In genomic region chr6:85339273-85339901, GRCm38 (mm10) we compare ENCODE assay signal across 8 mouse cellular contexts. TPM values are rescaled to one million over a fixed set of nuclear protein-coding genes. Genes with fewer than 3 reads are reported as not detected.
DNase-seq lines count a peak whose midpoint lies in the region; ATAC-seq and TF ChIP-seq lines count a peak whose summit lies in the region.

No protein-coding gene starts in this region.

- 0 out of 2 replicates have a peak, but pooled peaks have one; percentile 28 for TF ChIP-seq CTCF in thymus, adult 2 months (IDR thresholded peaks at IDR 0.05; ENCODE audit: borderline replicate concordance, control insufficient read depth, extremely low read depth, insufficient read depth, low read length, poor library complexity)

- ATAC-seq in forebrain, embryonic 14.5 days = no peak
- ATAC-seq in forebrain, embryonic 12.5 days (ENCODE audit: low FRiP score) = no peak
- ATAC-seq in embryonic facial prominence, embryonic 11.5 days (replicated peaks; ENCODE audit: insufficient number of reproducible peaks, low FRiP score, low TSS enrichment, low read depth) = no peak
- ATAC-seq in liver, embryonic 11.5 days (replicated peaks; ENCODE audit: low FRiP score) = peak; percentile 37; the same call in 1 of the 2 replicates

- no peak overlapping the region for H3K4me3 ChIP-seq in forebrain, embryonic 14.5 days (ENCODE audit: low read depth, low read length)
- H3K4me3 ChIP-seq in forebrain, embryonic 12.5 days (replicated peaks) = no peak overlapping the region
- no peak overlapping the region for H3K4me3 ChIP-seq in thymus, adult 2 months (ENCODE audit: control insufficient read depth, insufficient read depth, low read length)
- H3K4me3 ChIP-seq in embryonic facial prominence, embryonic 11.5 days (ENCODE audit: low read depth, low read length) = no peak overlapping the region
- H3K4me3 ChIP-seq in liver, embryonic 11.5 days (ENCODE audit: low read depth, low read length) = no peak overlapping the region

- no peak overlapping the region for H3K9ac ChIP-seq in forebrain, embryonic 14.5 days (ENCODE audit: low read length)
- no peak overlapping the region for H3K9ac ChIP-seq in forebrain, embryonic 12.5 days
- H3K9ac ChIP-seq in embryonic facial prominence, embryonic 11.5 days (replicated peaks; ENCODE audit: low read length) = no peak overlapping the region
- H3K9ac ChIP-seq in liver, embryonic 11.5 days (ENCODE audit: low read depth, low read length) = no peak overlapping the region

- 83% methylated on average over 1 of the region's 1 CpGs for WGBS in forebrain, embryonic 14.5 days
- 69% methylated on average over 1 of the region's 1 CpGs for WGBS in forebrain, embryonic 12.5 days
- 67% methylated on average over 1 of the region's 1 CpGs for WGBS in thymus, adult 2 months
- WGBS in embryonic facial prominence, embryonic 11.5 days = 87% methylated on average over 1 of the region's 1 CpGs
- 50% methylated on average over 1 of the region's 1 CpGs for WGBS in liver, embryonic 11.5 days

- H3K9me3 ChIP-seq in forebrain, embryonic 14.5 days (replicated peaks; ENCODE audit: control insufficient read depth, low read length) = no peaks in the 10 kb centered on the region
- no peaks in the 10 kb centered on the region for H3K9me3 ChIP-seq in forebrain, embryonic 12.5 days
- H3K9me3 ChIP-seq in embryonic facial prominence, embryonic 11.5 days (replicated peaks; ENCODE audit: control insufficient read depth, low read length) = no peaks in the 10 kb centered on the region
- no peaks in the 10 kb centered on the region for H3K9me3 ChIP-seq in liver, embryonic 11.5 days (ENCODE audit: control insufficient read depth, low read length)

- peak; percentile 8 for DNase-seq in forebrain, embryonic 14.5 days (ENCODE audit: low spot score)
- DNase-seq in thymus, adult 2 months = peak; percentile 68
- no peak for DNase-seq in thymus, adult 18-20 months
- peak; percentile 21 for DNase-seq in embryonic facial prominence, embryonic 11.5 days (ENCODE audit: low spot score)
- DNase-seq in liver, embryonic 11.5 days (ENCODE audit: low spot score) = no peak
- DNase-seq in right cerebral cortex, postnatal 10 days (ENCODE audit: low spot score in 2 of 2) = peak; percentile 58 to 63
- DNase-seq in urinary bladder, postnatal 10 days (ENCODE audit: low spot score) = no peak

- TF ChIP-seq POLR2A in thymus, adult 2 months (IDR thresholded peaks at IDR 0.05; ENCODE audit: control insufficient read depth, extremely low read depth, insufficient read depth, low read length, poor library complexity) = no peak

- no peaks in the 10 kb centered on the region for H3K4me1 ChIP-seq in forebrain, embryonic 14.5 days (ENCODE audit: control insufficient read depth, insufficient read depth, low read length)
- no peaks in the 10 kb centered on the region for H3K4me1 ChIP-seq in forebrain, embryonic 12.5 days
- no peaks in the 10 kb centered on the region for H3K4me1 ChIP-seq in thymus, adult 2 months (replicated peaks; ENCODE audit: control insufficient read depth, insufficient read depth, low read length)
- H3K4me1 ChIP-seq in embryonic facial prominence, embryonic 11.5 days (ENCODE audit: control insufficient read depth, insufficient read depth, low read length) = no peaks in the 10 kb centered on the region
- H3K4me1 ChIP-seq in liver, embryonic 11.5 days (replicated peaks; ENCODE audit: control insufficient read depth, insufficient read depth, low read length) = no peaks in the 10 kb centered on the region

- no peak overlapping the region for H3K27ac ChIP-seq in forebrain, embryonic 14.5 days (ENCODE audit: low read depth, low read length)
- H3K27ac ChIP-seq in forebrain, embryonic 12.5 days = no peak overlapping the region
- no peak overlapping the region for H3K27ac ChIP-seq in thymus, adult 2 months (ENCODE audit: control insufficient read depth, insufficient read depth, low read length)
- no peak overlapping the region for H3K27ac ChIP-seq in embryonic facial prominence, embryonic 11.5 days (replicated peaks; ENCODE audit: low read depth, low read length)
- no peak overlapping the region for H3K27ac ChIP-seq in liver, embryonic 11.5 days (ENCODE audit: low read depth, low read length)

- peaks cover 11% of the 10 kb centered on the region; the same call in 1 of the 2 replicates for H3K36me3 ChIP-seq in forebrain, embryonic 14.5 days (ENCODE audit: control insufficient read depth, insufficient read depth, low read length)
- no peaks in the 10 kb centered on the region; the same call in 1 of the 2 replicates for H3K36me3 ChIP-seq in forebrain, embryonic 12.5 days (replicated peaks)
- no peaks in the 10 kb centered on the region for H3K36me3 ChIP-seq in thymus, adult 2 months (ENCODE audit: control insufficient read depth, insufficient read depth, low read length)
- H3K36me3 ChIP-seq in embryonic facial prominence, embryonic 11.5 days (replicated peaks; ENCODE audit: control insufficient read depth, insufficient read depth, low read depth, low read length) = no peaks in the 10 kb centered on the region
- H3K36me3 ChIP-seq in liver, embryonic 11.5 days (ENCODE audit: control insufficient read depth, insufficient read depth, low read length) = no peaks in the 10 kb centered on the region

- H3K4me2 ChIP-seq in forebrain, embryonic 14.5 days (ENCODE audit: low read length) = no peak overlapping the region
- H3K4me2 ChIP-seq in forebrain, embryonic 12.5 days = no peak overlapping the region
- no peak overlapping the region for H3K4me2 ChIP-seq in embryonic facial prominence, embryonic 11.5 days (ENCODE audit: low read depth, low read length)
- no peak overlapping the region for H3K4me2 ChIP-seq in liver, embryonic 11.5 days

- H3K27me3 ChIP-seq in forebrain, embryonic 14.5 days (replicated peaks; ENCODE audit: control insufficient read depth, insufficient read depth, low read length) = no peaks in the 10 kb centered on the region
- H3K27me3 ChIP-seq in forebrain, embryonic 12.5 days = peaks cover 15% of the 10 kb centered on the region
- no peaks in the 10 kb centered on the region for H3K27me3 ChIP-seq in thymus, adult 2 months (ENCODE audit: control insufficient read depth, insufficient read depth, low read length)
- H3K27me3 ChIP-seq in embryonic facial prominence, embryonic 11.5 days (ENCODE audit: control insufficient read depth, insufficient read depth, low read length) = no peaks in the 10 kb centered on the region
- H3K27me3 ChIP-seq in liver, embryonic 11.5 days (replicated peaks; ENCODE audit: control insufficient read depth, insufficient read depth, low read length) = peaks cover 8% of the 10 kb centered on the region; the same call in 1 of the 2 replicates

RNA-seq across cellular contexts. Expression of gene Sfxn5, which starts 6.2 kb away (rescaled TPM):
- polyA plus RNA-seq in forebrain, embryonic 14.5 days (2014; fragmentation: Nextera tagmentation; extraction: Ambion mirVana) = 15.2 and 15.7 TPM in 2 replicates
- polyA plus RNA-seq in forebrain, embryonic 12.5 days (2016; fragmentation: Nextera tagmentation; extraction: Ambion mirVana) = 16.8 and 17.2 TPM in 2 replicates
- 3.7 and 5.9 TPM in 2 replicates for polyA plus RNA-seq in thymus, adult 2 months (2012; rRNA removed)
- 4.7 and 5.6 TPM in 2 replicates for polyA plus RNA-seq in embryonic facial prominence, embryonic 11.5 days (2014; fragmentation: Nextera tagmentation; extraction: Ambion mirVana)
- polyA plus RNA-seq in liver, embryonic 11.5 days (2014; fragmentation: Nextera tagmentation; extraction: Ambion mirVana) = 3.8 and 4.0 TPM in 2 replicates

RNA-seq across cellular contexts. Expression of gene Rab11fip5, which starts 35.0 kb away (rescaled TPM):
- polyA plus RNA-seq in forebrain, embryonic 14.5 days (2014; fragmentation: Nextera tagmentation; extraction: Ambion mirVana) = 9.2 and 12.7 TPM in 2 replicates
- 6.8 and 8.2 TPM in 2 replicates for polyA plus RNA-seq in forebrain, embryonic 12.5 days (2016; fragmentation: Nextera tagmentation; extraction: Ambion mirVana)
- 10.2 and 13.5 TPM in 2 replicates for polyA plus RNA-seq in thymus, adult 2 months (2012; rRNA removed)
- 3.1 TPM in 2 replicates for polyA plus RNA-seq in embryonic facial prominence, embryonic 11.5 days (2014; fragmentation: Nextera tagmentation; extraction: Ambion mirVana)
- polyA plus RNA-seq in liver, embryonic 11.5 days (2014; fragmentation: Nextera tagmentation; extraction: Ambion mirVana) = 1.0 TPM in 2 replicates

Comparison
In these comparisons a context has a peak if more than half of its experiments do, and no peak if none do; other contexts are left out.
1. DNase-seq: peak in forebrain, embryonic 14.5 days (single experiment), thymus, adult 2 months (single experiment), embryonic facial prominence, embryonic 11.5 days (single experiment) and right cerebral cortex, postnatal 10 days (2 of 2); none in thymus, adult 18-20 months (0 of 2), liver, embryonic 11.5 days (single experiment) and urinary bladder, postnatal 10 days (single experiment).